Mouse (Mus musculus) CD8-positive naive resting alpha-beta T cell, adult 57 days (primary cell): ENCODE measurements around the gene Foxi2. TPM values are rescaled to one million over a fixed set of nuclear protein-coding genes. Genes with fewer than 3 reads are reported as not detected.

Source experiments
- total RNA-seq: library from RNA; stranded (reverse); gene quantifications from one replicate; pipeline ENCODE4 v1.2.4, GENCODE M21; 2023

The Foxi2 gene
- not detected for total RNA-seq

DNA sequence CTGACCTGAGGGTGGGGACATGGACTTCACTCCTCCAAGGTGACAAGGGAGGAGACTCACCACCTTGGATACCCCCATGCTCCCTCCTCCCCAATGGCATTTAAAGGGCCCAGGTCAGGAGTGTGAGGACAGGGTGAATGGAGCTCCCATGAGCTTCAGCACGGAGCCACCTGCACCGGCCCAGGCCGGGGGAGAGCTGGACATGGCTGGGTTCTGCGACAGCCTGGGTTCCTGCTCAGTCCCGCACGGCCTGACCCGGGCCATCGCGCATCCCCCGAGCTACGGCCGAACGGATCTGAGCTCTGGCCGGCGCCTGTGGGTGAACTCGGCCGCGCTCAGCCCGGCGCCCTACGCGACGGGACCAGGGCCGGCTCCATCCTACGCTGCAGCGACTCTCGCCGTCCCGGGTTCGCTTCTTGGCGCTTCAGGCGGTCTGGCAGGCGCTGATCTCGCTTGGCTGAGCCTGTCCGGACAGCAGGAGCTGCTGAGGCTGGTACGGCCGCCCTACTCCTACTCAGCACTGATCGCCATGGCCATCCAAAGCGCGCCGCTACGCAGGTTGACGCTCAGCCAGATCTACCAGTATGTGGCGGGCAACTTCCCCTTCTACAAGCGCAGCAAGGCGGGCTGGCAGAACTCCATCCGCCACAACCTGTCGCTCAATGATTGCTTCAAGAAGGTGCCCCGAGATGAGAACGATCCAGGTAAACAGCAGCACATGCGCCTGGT lies at the start of gene Foxi2:
TSS of gene Foxi2 (plus strand) at position 72 of the 729 bp plus-strand sequence.

Other genes starting within 250 kb of the Foxi2 start
- not detected for gene Nps, start 151.6 kb upstream of the Foxi2 start, total RNA-seq
- not detected for gene Clrn3, start 118.3 kb downstream of the Foxi2 start, total RNA-seq
- gene Ptpre, start 127.2 kb downstream of the Foxi2 start, total RNA-seq = 23.9 TPM